In the genomic region with DNA sequence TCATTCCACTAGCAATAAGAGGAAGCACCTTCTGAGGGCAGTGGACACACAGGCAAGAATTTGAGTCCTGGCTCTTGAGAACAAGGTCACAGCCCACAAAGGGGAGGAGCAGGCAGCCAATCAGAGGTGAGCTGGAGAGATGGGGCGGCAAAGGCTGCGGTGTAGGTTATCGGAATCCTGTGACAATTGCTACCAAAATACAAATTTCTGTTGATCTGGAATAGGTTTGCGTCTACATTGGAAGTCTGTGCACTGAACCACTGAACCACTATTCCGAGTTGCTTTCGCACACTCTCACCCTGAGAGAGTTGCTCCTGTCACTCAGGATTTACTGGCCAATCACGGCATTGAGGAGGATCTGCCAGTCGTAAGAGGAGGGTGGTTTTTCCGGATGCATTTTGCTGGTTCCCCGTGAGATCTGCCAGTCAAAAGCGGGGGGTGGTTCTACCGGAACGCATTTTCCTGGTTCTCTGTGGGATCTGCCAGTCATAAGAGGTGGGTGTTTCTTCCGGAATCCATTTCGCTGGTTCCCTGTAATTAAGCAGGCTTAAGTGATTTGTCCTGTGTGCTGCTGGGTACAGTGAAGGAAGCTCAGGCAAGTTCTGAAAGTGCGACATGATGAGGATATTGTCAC, we compare ENCODE assay signal across 8 mouse cellular contexts. TPM values are rescaled to one million over a fixed set of nuclear protein-coding genes. Genes with fewer than 3 reads are reported as not detected.
DNase-seq lines count a peak whose midpoint lies in the region; ATAC-seq and TF ChIP-seq lines count a peak whose summit lies in the region.
"Not testable (repeated sequence)": the region's sequence is repeated elsewhere in the genome, so short reads cannot be mapped to it uniquely, and the experiment has no call there.

No protein-coding gene starts in this region.

- not testable (repeated sequence) for H3K36me3 ChIP-seq in embryonic facial prominence, embryonic 13.5 days; kidney, adult 2 months (ENCODE audit: control insufficient read depth, insufficient read depth, low read length); limb, embryonic 12.5 days; midbrain, embryonic 15.5 days (replicated peaks); spleen, adult 2 months (ENCODE audit: control insufficient read depth, insufficient read depth, low read length)

- peak; percentile 82 for DNase-seq in 3134 (ENCODE audit: extremely low read depth, insufficient read length, low spot score)
- DNase-seq in adrenal gland, postnatal 36 days: peak; percentile 88 to 89
- peak; percentile 93 to 95 for DNase-seq in heart, adult 18-20 months
- DNase-seq in kidney, adult 2 months: peak; percentile 96
- peak; percentile 76 to 77 for DNase-seq in spleen, adult 2 months (ENCODE audit: low read depth in 1 of 2, low spot score in 2 of 2)

- 5% methylated on average over 16 of the region's 16 CpGs for WGBS in embryonic facial prominence, embryonic 13.5 days
- 3% methylated on average over 16 of the region's 16 CpGs for WGBS in kidney, adult 2 months
- 1% methylated on average over 16 of the region's 16 CpGs for WGBS in limb, embryonic 12.5 days
- WGBS in midbrain, embryonic 15.5 days: 4% methylated on average over 16 of the region's 16 CpGs
- WGBS in spleen, adult 2 months: 1% methylated on average over 16 of the region's 16 CpGs

- not testable (repeated sequence) for TF ChIP-seq POLR2A in kidney, adult 2 months (IDR thresholded peaks at IDR 0.05; ENCODE audit: low read depth, low read length); spleen, adult 2 months (IDR thresholded peaks at IDR 0.05; ENCODE audit: low read depth, low read length)

- H3K4me2 ChIP-seq in embryonic facial prominence, embryonic 13.5 days: peak overlapping the region; percentile 61
- peak overlapping the region; percentile 48 for H3K4me2 ChIP-seq in limb, embryonic 12.5 days
- H3K4me2 ChIP-seq in midbrain, embryonic 15.5 days: peak overlapping the region; percentile 53

- H3K9ac ChIP-seq in embryonic facial prominence, embryonic 13.5 days: peak overlapping the region; percentile 67
- not testable (repeated sequence) for H3K9ac ChIP-seq in limb, embryonic 12.5 days (replicated peaks)
- H3K9ac ChIP-seq in midbrain, embryonic 15.5 days: peak overlapping the region; percentile 56

- not testable (repeated sequence) for TF ChIP-seq CTCF in kidney, adult 2 months (conservative IDR thresholded peaks at IDR 0.05; ENCODE audit: insufficient read depth, insufficient read length, low read depth, low read length); spleen, adult 2 months (IDR thresholded peaks at IDR 0.05; ENCODE audit: extremely low read depth, insufficient read depth, insufficient read length, insufficient replicate concordance)

- H3K27ac ChIP-seq in embryonic facial prominence, embryonic 13.5 days; limb, embryonic 12.5 days: not testable (repeated sequence)
- peak overlapping the region; percentile 61; the same call in 1 of the 2 replicates for H3K27ac ChIP-seq in kidney, adult 2 months (ENCODE audit: insufficient read depth, low read depth, low read length)
- H3K27ac ChIP-seq in midbrain, embryonic 15.5 days: peak overlapping the region; percentile 58
- peak overlapping the region; percentile 51 for H3K27ac ChIP-seq in spleen, adult 2 months (ENCODE audit: insufficient read depth, low read length)

- H3K9me3 ChIP-seq in embryonic facial prominence, embryonic 13.5 days; midbrain, embryonic 15.5 days: not testable (repeated sequence)
- peaks cover 12% of the 10 kb centered on the region for H3K9me3 ChIP-seq in limb, embryonic 12.5 days

- H3K4me1 ChIP-seq in embryonic facial prominence, embryonic 13.5 days; kidney, adult 2 months (ENCODE audit: control insufficient read depth, insufficient read depth, low read length); limb, embryonic 12.5 days (replicated peaks); midbrain, embryonic 15.5 days; spleen, adult 2 months (ENCODE audit: control insufficient read depth, insufficient read depth, insufficient read length): not testable (repeated sequence)

- H3K27me3 ChIP-seq in embryonic facial prominence, embryonic 13.5 days; kidney, adult 2 months (replicated peaks; ENCODE audit: control insufficient read depth, insufficient read depth, low read length); limb, embryonic 12.5 days; midbrain, embryonic 15.5 days (replicated peaks); spleen, adult 2 months (ENCODE audit: control insufficient read depth, insufficient read depth, low read length): not testable (repeated sequence)

- ATAC-seq in embryonic facial prominence, embryonic 13.5 days (ENCODE audit: insufficient number of reproducible peaks, insufficient read depth, low FRiP score, low TSS enrichment, low read depth): peak; percentile 99
- peak; percentile 100 for ATAC-seq in limb, embryonic 12.5 days (ENCODE audit: insufficient number of reproducible peaks, insufficient read depth, low FRiP score, low TSS enrichment, low read depth)
- ATAC-seq in midbrain, embryonic 15.5 days (replicated peaks): peak; percentile 100

- H3K4me3 ChIP-seq in embryonic facial prominence, embryonic 13.5 days: peak overlapping the region; percentile 48
- peak overlapping the region; percentile 70 for H3K4me3 ChIP-seq in kidney, adult 2 months (ENCODE audit: insufficient read depth, low read depth, low read length)
- H3K4me3 ChIP-seq in limb, embryonic 12.5 days (replicated peaks): peak overlapping the region; percentile 48
- peak overlapping the region; percentile 50 for H3K4me3 ChIP-seq in midbrain, embryonic 15.5 days
- peak overlapping the region; percentile 65 for H3K4me3 ChIP-seq in spleen, adult 2 months (ENCODE audit: extremely low read depth, insufficient read depth, insufficient read length)

RNA-seq across cellular contexts. Expression of a gene that starts 59.2 kb away (rescaled TPM):
- total RNA-seq in adrenal gland, postnatal 36 days (2021): 1 to 10 TPM; 6.1 to 6.8 TPM
- polyA plus RNA-seq in embryonic facial prominence, embryonic 13.5 days (2015; fragmentation: Nextera tagmentation; extraction: Ambion mirVana): 5.7 and 6.3 TPM in 2 replicates
- total RNA-seq in heart, adult 18-20 months (2021): 1 to 10 TPM; 6.1 to 7.1 TPM
- 0.20 and 0.41 TPM in 2 replicates for polyA plus RNA-seq in kidney, adult 2 months (2012; rRNA removed)
- 6.4 and 7.3 TPM in 2 replicates for polyA plus RNA-seq in limb, embryonic 12.5 days (2016; fragmentation: Nextera tagmentation; extraction: Ambion mirVana)
- 3.2 and 3.3 TPM in 2 replicates for polyA plus RNA-seq in midbrain, embryonic 15.5 days (2015; fragmentation: Nextera tagmentation; extraction: Ambion mirVana)
- polyA plus RNA-seq in spleen, adult 2 months (2012; rRNA removed): 0.05 and 0.09 TPM in 2 replicates
